Mouse (Mus musculus) embryonic stem cell, embryonic (primary cell): ENCODE measurements around the gene 6430571L13Rik.

Experiments
- CTCF ChIA-PET, 4 experiments: fragments of 300-600 bp in 2 of 4; fragments of 350-600 bp in 2 of 4; sonication (Branson Sonifier 250); formaldehyde crosslinking; loops; one replicate each; lab custom pipeline; 2022; ENCODE audit warnings: inconsistent platforms in 2 of 4; lab: Charles Lee
- POLR2A ChIA-PET, 4 experiments: fragments of 300-600 bp in 2 of 4; fragments of 350-600 bp in 2 of 4; sonication (Branson Sonifier 250); formaldehyde crosslinking; loops; one replicate each; lab custom pipeline; 2022; ENCODE audit warnings: antibody characterized with exemption in 4 of 4, inconsistent platforms in 1 of 4; lab: Charles Lee

Gene 6430571L13Rik

DNA sequence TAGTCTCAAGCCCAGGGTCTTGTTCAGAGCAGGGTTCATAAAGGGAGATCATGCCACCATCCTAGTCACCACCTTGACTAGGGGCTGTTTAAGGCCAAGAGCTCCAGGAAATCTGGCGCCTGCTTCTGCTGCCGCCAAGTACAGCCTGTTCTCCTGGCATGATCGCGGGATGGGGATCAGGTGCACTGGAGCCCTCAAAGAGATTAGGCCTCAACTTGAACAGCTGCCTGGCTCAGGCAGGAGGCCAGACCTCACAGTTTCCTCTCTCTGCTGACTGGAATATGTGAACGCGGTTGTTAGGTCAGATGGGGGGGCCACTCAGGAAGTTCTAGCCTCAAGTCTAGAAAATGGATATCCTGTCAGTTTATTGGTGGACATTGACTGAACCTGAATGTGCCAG, 16.8 kb upstream of the 6430571L13Rik start:
- ChIA-PET CTCF (interaction anchor here in 1 of 4 experiments (1.3 kb wide), 1 partner anchor 27 kb away, joined by 3 read pairs; no protein-coding TSS in a partner anchor), POLR2A (interaction anchor here in 3 of 4 experiments (0.9 to 1.0 kb wide), 3 partner anchors 16 to 27 kb away, joined by 3 read pairs; no protein-coding TSS in a partner anchor)

DNA sequence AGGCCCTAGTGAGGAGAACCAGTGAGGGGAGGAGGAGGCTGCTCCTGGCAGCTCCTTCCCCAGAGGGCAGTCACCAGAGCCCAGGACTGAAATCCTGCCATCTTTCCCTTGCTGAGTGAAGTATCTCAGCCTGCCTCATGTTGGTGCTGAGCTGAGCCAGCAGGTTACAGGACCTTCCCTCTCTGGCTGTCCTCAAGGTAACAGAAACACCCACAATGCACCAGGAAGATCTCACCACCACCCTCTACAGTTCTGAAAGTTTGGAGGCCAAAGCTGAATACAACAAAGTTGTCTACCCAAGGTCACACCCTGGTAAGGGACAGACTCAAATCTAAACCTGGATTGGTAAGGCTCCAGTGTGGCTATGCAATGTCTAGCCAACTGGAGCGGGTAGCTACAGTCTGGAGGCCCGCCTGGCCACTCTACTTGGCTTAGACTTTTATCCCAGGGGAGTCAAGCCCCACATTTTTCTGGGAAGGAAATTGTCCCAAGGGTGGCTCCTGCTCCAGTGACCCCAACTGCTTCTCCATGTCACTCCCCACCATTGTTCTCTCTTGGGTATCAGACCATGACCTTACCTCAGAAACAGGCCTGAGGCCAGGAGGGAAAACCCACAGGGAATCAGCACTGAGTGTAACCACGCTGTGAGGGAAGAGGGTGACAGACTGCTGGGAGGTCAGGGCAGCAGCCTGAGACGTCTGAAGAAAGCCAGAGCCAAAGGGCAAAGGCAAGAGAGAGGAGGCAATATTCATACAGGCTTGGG, 15.4 kb upstream of the 6430571L13Rik start:
- POLR2A ChIA-PET = interaction anchor here in 2 of 4 experiments (0.9 to 5.0 kb wide), 7 partner anchors 15 to 433 kb away, joined by 3 to 21 read pairs (median 5); partner anchors contain the start of genes 6430571L13Rik (in 2 of the 2), Cish (in 1 of the 2) and Manf (in 1 of the 2)
- CTCF ChIA-PET = interaction anchor here in 2 of 4 experiments (0.6 to 1.3 kb wide), 3 partner anchors 28 to 197 kb away, joined by 3 to 5 read pairs (median 4); no protein-coding TSS in a partner anchor

DNA sequence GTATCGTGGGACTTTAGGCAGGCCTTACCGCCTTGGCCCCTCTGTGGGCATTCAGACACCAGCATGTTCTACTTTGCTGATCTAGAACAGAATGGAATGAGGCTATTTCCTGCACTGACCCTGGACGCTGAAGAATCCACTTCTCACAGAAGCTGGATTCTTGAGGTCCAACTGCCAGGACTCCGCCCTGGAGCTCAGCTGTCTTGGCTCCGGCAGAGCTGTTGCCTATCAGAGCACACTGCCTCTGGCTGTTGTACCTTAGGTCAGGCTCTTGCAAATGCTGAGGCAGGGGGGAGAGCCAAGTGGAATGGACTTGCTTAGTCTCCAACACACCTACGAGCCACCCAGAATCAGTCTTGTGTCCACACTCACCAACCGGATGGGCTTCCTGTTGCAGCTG, 14.5 kb upstream of the 6430571L13Rik start:
- ChIA-PET CTCF (interaction anchor here in 2 of 4 experiments (0.6 to 1.8 kb wide), 3 partner anchors 10 to 196 kb away, joined by 4 to 5 read pairs (median 4); no protein-coding TSS in a partner anchor), POLR2A (interaction anchor here in 3 of 4 experiments (1.1 to 5.0 kb wide), 9 partner anchors 8 to 286 kb away, joined by 3 to 21 read pairs (median 4); partner anchors contain the start of genes 6430571L13Rik (in 1 of the 3) and Cish (in 1 of the 3))

DNA sequence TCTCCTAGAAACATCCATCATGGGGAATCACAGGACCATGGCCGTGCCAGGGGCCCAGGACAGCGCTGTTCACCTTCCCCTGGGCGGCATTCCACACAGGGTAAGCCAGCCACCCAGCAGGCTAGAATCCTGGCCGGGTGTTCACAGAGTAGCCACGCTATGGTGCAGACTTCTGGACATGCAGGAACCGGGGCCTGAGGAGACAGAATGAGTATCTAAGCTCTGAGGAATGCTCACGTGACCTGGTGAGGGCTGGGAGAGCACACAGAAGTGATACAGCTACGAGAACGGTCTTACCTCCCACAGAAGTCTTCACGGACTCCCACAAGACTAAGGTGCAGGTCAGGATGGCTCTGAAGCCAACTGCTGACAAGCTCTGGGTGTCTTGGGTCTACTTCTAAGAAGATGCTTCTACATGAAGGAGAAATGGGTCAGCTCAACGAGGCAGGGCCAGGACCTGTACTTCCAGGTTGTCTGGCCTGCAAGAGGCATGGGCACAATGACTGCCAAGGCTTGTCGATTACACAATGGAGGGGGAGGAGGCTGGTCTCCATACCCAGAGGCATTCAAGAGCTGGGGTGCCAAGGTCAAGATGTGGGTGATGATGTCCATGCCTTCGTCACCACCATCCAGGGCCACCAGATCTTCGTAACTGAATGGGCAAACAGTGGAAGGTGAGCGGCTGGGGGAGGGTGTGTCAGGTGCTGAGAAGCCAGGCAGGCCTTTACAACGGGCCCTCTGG, 12.4 kb upstream of the 6430571L13Rik start:
- POLR2A ChIA-PET = interaction anchor here in 3 of 4 experiments (0.6 to 5.0 kb wide), 11 partner anchors 12 to 307 kb away, joined by 3 to 22 read pairs (median 4); partner anchors contain the start of genes 6430571L13Rik (in 2 of the 3), Mapkapk3 (in 2 of the 3) and Gnai2 (in 1 of the 3)
- CTCF ChIA-PET = interaction anchor here in 2 of 4 experiments (0.5 to 1.6 kb wide), 6 partner anchors 12 to 685 kb away, joined by 3 to 9 read pairs (median 3); partner anchors contain the start of genes 6430571L13Rik (in 1 of the 2), Cish (in 1 of the 2) and Rbm15b (in 1 of the 2)

DNA sequence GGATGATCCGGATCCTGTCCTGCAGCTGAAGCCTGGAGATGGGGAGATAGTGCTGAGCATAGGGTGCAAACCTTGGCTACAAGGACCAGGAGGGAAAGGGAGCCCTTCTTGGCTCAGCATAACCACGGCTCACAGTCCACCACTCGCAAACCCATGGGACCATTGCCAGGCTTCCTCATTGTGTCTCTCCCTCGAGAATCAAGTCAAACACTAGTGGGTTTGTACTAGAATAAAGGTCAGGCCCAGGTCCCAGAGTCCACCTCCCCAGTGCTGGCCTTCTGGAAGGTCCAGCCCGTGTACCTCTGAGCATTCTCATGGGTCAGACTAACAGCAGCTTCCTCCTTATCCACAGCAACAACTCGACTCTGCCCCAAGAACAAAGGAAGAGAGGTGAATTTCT, 9.6 kb upstream of the 6430571L13Rik start:
- ChIA-PET POLR2A (interaction anchor here in 1 of 4 experiments (1.6 kb wide), 1 partner anchor 34 kb away, joined by 3 read pairs; no protein-coding TSS in a partner anchor), CTCF (interaction anchor here in 2 of 4 experiments (0.6 kb wide), 2 partner anchors 287 to 935 kb away, joined by 4 read pairs; no protein-coding TSS in a partner anchor)

DNA sequence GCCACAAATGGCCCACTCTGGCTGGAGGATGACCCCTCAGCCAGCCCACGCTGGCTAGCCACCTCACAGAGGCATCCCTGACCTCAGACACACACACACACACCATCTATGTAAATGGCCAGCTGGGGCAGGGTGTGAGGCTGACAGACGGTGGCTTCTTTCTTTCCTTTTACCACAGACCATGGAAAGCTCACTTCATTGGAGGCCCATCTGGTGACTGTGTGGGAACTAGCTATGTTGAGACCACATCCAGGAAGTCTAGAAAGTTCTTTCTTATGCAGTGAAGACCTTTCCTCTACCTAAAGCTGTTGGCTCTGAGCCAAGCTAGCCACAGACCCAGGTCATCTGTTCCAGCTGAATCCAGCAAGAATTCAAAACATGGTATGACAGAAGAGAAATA, 6.7 kb upstream of the 6430571L13Rik start:
- ChIA-PET CTCF (interaction anchor here in 3 of 4 experiments (0.5 to 2.9 kb wide), 3 partner anchors 41 to 1092 kb away, joined by 3 to 14 read pairs (median 3); no protein-coding TSS in a partner anchor), POLR2A (interaction anchor here in 2 of 4 experiments (0.9 to 2.2 kb wide), 4 partner anchors 9 to 37 kb away, joined by 3 to 6 read pairs (median 4); no protein-coding TSS in a partner anchor)

DNA sequence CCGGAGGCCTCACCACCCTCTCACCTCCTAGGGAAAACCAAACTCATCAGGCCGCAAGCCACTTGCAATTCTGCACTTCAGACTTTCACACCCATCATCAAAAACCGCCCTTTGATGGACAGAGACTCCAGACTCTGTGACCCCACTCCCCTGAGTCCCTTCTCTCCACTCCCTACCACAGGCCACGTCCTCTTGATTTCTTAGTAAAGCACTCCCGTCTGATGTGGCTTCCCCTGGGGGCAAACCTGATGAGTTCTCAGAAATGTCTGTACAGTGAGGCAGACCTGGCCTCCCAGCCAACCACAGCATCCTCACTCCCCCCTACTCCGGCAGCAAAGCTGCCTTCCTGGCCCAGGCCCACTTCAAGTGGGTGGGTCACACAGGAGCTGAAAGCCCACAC, 6.0 kb upstream of the 6430571L13Rik start:
- POLR2A ChIA-PET = interaction anchor here in 2 of 4 experiments (0.6 to 1.4 kb wide), 3 partner anchors 38 to 462 kb away, joined by 3 to 6 read pairs (median 4); no protein-coding TSS in a partner anchor
- CTCF ChIA-PET = interaction anchor here in 2 of 4 experiments (0.5 to 4.0 kb wide), 3 partner anchors 39 to 1092 kb away, joined by 3 to 22 read pairs (median 14); partner anchors contain the start of gene Cish (in 1 of the 2)

DNA sequence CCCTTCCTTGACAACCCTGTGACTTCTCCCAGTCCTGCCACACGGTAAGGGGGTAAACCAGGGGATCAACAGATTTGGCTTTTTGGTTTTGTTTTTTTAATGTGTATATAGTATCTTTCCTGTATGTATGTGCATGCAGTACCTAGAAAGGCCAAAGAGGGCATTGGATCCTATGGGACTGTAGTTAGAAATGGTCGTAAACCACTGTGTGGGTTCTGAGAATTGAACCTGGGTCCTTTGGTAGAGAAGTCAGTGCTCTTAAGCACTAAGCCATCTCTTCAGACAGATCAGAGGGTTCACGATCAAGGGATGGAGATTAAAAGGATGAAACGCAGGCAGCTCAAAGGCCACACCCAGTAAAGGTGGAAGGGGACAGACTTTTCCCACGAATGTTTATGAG, 5.4 kb upstream of the 6430571L13Rik start:
- POLR2A ChIA-PET = interaction anchor here in 3 of 4 experiments (0.6 to 2.1 kb wide), 4 partner anchors 39 to 463 kb away, joined by 3 to 5 read pairs (median 4); partner anchors contain the start of genes Cish (in 1 of the 3) and Manf (in 1 of the 3)
- CTCF ChIA-PET = interaction anchor here in 3 of 4 experiments (1.0 to 4.0 kb wide), 9 partner anchors 9 to 50 kb away, joined by 3 to 22 read pairs (median 6); partner anchors contain the start of gene Cish (in 2 of the 3)

DNA sequence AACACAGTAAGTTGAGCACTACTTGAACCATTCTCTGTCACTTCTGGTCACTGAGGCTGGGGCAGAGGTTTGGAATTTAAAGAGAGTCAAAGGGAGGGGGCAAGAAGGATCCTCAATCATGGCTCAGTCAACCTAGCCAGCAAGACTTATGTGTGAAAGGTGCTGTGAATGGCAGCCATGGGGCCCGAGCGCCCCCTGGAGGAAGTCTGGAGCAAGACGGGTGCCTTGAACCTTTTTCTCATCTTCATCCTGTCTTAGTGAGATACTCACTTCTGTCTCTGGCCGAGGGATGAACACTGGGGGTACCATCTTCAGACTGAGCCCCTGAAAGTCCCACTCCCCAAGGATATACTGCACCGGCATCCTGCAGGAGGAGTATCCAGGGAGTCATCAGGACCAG, 4.5 kb upstream of the 6430571L13Rik start:
- POLR2A ChIA-PET = interaction anchor here in 3 of 4 experiments (1.3 to 2.1 kb wide), 4 partner anchors 14 to 444 kb away, joined by 3 to 6 read pairs (median 4); partner anchors contain the start of genes Manf (in 2 of the 3) and Cish (in 1 of the 3)
- CTCF ChIA-PET = interaction anchor here in 3 of 4 experiments (0.5 to 4.0 kb wide), 13 partner anchors 10 to 822 kb away, joined by 3 to 22 read pairs (median 4); partner anchors contain the start of gene Cish (in 2 of the 3)

DNA sequence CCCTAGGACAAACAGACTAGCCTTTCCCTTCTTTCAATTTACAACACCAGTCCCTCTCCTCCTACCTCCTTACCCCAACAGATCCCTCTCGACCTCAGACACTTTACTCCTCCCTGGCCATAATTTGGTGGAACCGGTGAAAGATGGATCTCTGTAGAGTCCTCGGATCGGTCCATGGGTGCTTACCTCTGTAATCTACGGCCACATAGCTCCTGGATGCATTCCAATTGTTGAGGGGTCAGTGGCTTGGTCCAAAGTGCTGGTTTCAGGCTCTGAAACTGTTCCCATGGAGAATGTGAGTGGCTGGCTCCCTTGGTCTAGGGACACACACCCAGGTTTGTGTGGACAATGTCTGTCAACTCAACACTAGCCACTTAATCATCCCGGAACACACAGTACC, 4.0 kb upstream of the 6430571L13Rik start:
- ChIA-PET CTCF (interaction anchor here in 3 of 4 experiments (0.5 to 4.0 kb wide), 12 partner anchors 18 to 821 kb away, joined by 3 to 22 read pairs (median 4); partner anchors contain the start of gene Cish (in 2 of the 3)), POLR2A (interaction anchor here in 3 of 4 experiments (0.6 to 2.1 kb wide), 6 partner anchors 13 to 599 kb away, joined by 3 to 6 read pairs (median 4); partner anchors contain the start of genes Manf (in 2 of the 3) and Cish (in 1 of the 3))

DNA sequence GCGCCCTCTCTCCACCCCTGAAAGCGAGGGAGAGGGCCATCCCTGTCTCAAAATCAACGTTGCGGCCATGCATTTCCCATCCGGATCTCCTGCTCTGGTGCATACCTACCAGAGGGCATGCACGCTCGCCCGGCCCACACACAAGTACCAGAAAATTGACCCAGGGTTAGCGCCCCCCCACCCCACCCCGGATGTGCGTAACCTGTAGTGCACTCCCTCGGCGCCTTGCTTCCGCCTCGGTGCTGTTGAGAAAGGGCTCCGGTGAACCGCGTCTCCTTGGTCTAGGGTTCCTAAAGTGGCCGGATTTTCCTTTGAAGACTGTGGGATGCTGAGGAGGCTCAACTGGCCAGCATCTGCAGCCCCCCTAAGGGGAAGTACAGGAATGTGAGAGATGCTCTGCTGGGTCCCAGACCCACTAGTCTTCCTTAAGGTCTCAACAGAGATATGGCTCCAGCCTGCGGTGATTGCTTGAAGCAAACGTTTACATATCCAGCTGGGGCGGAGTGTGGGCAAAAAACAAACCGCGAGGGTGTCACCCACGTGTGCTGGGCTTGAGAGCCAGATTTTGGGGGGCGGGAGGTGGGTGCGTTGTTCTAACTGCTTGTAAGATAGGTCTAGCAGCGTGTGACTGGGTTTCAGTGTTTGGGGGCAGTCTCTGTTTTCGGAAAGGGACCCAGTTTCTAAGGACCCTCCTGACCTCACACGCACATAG, 2.1 kb upstream of the 6430571L13Rik start, which contains the start of gene Hemk1:
Gene Hemk1, minus strand, starts transcription at position 179 of the 712 bp plus-strand sequence.
- CTCF ChIA-PET = interaction anchor here in 3 of 4 experiments (0.6 to 4.0 kb wide), 5 partner anchors 42 to 326 kb away, joined by 3 to 22 read pairs (median 3); partner anchors contain the start of gene Cish (in 1 of the 3)
- POLR2A ChIA-PET = interaction anchor here in 3 of 4 experiments (0.5 to 1.9 kb wide), 4 partner anchors 42 to 312 kb away, joined by 3 to 8 read pairs (median 4); no protein-coding TSS in a partner anchor

DNA sequence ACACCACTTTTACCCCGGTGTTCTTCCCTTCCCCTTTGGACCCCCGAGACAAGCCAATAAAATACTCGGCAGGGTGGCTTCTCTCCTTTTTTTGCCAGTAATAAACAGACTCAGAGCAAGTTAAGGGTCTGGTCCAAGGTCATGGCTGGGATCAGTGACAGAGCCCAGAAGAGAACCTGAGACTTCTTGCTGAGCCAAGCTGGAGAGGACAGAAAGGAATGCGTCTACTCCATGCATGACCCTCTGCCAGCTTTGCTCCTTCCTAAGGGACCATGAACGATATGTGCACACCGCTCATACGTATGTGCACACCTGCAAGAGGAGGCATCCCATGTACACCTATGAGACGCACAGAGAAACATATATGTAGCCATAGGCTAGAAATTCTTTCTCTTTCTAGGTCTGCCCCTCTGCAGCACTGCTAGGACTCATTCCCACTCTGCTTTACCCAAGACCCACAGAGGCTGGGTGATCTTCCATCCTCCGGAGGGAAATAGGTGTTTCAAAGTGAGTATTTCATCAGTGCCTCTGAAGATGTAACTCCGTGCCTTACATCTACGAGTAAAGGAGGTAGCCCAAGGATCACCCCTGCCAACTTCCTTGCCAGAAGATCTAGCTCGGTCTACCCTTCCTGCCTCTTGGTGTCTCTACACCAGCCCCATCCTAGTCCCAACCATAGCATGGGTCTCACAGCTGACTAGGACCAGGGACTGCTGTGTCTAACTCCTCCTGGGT, 676 bp downstream of the 6430571L13Rik start:
- CTCF ChIA-PET = interaction anchor here (0.7 to 1.7 kb wide), 18 partner anchors 8 to 454 kb away, joined by 3 to 13 read pairs (median 3); partner anchors contain the start of genes Cish (in 1 of the 4), Cyb561d2 (in 1 of the 4) and Rbm15b (in 1 of the 4)
- POLR2A ChIA-PET = interaction anchor here (0.6 to 2.2 kb wide), 47 partner anchors 8 to 990 kb away, joined by 3 to 22 read pairs (median 3); partner anchors contain the start of genes Cyb561d2 (in 3 of the 4), Nprl2 (in 3 of the 4), Cish (in 2 of the 4) and Hyal1 (in 2 of the 4)

DNA sequence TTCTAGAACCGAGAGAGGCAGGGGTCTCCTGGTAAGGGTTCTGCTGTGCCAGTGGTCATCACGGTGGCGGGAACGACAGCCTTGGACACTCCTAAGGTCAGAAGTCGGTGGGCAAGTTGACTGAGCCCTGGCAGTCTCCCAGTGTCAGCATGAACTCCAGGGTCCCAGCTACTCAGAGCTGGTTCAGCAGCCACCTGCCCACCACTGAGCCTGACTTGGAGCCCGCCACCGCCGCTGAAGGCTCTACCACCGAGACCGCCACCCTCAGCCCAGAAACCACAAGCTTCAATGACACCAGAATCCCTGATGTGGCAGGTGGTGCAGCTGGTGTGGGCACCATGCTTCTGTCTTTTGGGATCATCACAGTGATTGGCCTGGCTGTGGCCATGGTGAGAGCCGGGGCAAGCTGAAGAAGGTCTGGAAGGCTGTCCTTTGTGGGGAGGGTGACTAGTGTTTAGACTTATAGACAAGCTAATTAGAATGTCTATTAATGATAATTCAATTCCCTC, 1.9 kb downstream of the 6430571L13Rik start:
- CTCF ChIA-PET = no interaction called here
- POLR2A ChIA-PET = interaction anchor here in 1 of 4 experiments (0.8 kb wide), 1 partner anchor 9 kb away, joined by 3 read pairs; no protein-coding TSS in a partner anchor

DNA sequence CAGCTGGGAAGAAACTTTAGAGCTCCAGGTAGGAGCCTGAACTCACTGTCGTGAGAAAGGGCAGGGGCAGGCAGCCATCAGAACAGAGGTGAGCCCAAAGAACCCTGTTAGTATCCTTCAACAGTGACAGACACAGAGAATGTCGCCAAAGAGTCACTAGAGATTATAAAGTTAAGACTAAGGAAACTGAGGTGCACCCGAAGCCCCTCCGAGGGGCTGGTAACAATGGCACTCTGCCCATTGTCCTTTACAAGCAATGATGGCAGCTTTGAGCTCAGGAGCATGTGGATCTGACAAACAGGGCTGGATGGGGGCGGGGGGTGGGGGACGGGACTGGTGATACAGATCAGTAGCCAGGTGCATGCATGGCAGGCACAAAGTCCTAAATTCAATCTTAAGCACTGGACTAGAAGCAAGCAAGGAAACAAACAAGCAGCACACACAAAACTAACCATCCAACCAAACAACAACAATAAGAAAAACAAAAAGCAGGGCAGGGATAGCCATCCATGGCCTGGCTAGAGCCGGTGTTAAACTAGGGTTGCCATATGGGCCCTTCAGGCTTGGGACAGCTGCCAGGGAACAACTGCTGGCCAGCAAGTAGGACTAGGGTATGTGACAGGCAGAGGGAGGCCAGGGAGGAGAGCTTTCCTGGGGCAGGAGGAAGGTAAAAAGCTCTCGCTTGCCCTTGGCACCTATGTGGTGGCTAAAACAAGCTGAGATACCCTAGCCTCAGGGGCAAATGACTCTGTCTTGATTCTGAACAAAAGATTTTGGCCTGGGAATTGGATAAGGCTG, 2.9 kb downstream of the 6430571L13Rik start:
- ChIA-PET CTCF (interaction anchor here in 2 of 4 experiments (0.6 kb wide), 2 partner anchors 11 to 270 kb away, joined by 3 to 5 read pairs; no protein-coding TSS in a partner anchor), POLR2A (interaction anchor here in 1 of 4 experiments (0.8 kb wide), 1 partner anchor 10 kb away, joined by 3 read pairs; no protein-coding TSS in a partner anchor)
